Mouse (Mus musculus): Measurements from ENCODE around the gene Taar8b.
A peak's percentile ranks its signal among the peaks of the same experiment; 100 is the strongest.
"Not testable (repeated sequence)": the region's sequence is repeated elsewhere in the genome, so short reads cannot be mapped to it uniquely, and the experiment has no call there.

Taar8b gene

GRCm38 (mm10) chr10:24108236-24108635 is 16.1 kb upstream of the Taar8b start:
- TF ChIP-seq CTCF (conservative IDR thresholded peaks at IDR 0.05; ENCODE audit: low read length) (no peak), NANOG (IDR thresholded peaks at IDR 0.05; ENCODE audit: borderline replicate concordance, low read length) (no peak)
- Histone ChIP-seq H3K36me3 (ENCODE audit: insufficient read depth, low read length) (no peaks in the 10 kb centered on the region), H3K4me3 (replicated peaks; ENCODE audit: low read length) (no peak overlapping the region), H3K4me1 (replicated peaks; ENCODE audit: low read depth, low read length) (no peaks in the 10 kb centered on the region; the same call in 1 of the 2 replicates), H3K27me3 (ENCODE audit: insufficient read depth, low read length) (no peaks in the 10 kb centered on the region), H3K9me3 (ENCODE audit: low read length) (no peaks in the 10 kb centered on the region)

DNA sequence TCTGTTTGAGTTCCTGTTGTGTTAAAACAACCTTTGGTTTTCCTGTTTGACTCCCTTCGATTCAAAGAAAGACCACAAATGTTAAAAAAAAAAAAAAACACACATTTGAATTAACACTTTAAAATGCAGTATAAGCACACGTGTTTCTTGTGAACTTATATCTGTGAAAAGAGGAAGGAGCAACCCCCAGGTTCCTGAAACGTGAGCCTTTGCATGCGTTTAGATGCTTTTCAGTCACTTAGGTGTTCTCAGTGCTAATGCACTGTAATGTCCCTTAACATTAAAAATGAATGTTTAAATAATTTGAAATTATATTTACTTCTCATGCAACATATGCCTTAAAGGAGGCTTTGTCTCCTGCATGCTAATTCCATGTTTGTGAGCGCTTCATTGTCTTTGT is 15.7 kb upstream of the Taar8b start:
- Histone ChIP-seq H3K9me3 (ENCODE audit: low read length) (no peaks in the 10 kb centered on the region), H3K4me1 (replicated peaks; ENCODE audit: low read depth, low read length) (no peaks in the 10 kb centered on the region; the same call in 1 of the 2 replicates), H3K36me3 (ENCODE audit: insufficient read depth, low read length) (no peaks in the 10 kb centered on the region), H3K27me3 (ENCODE audit: insufficient read depth, low read length) (no peaks in the 10 kb centered on the region), H3K4me3 (replicated peaks; ENCODE audit: low read length) (no peak overlapping the region)
- TF ChIP-seq CTCF (conservative IDR thresholded peaks at IDR 0.05; ENCODE audit: low read length) (no peak), POU5F1 (IDR thresholded peaks at IDR 0.05; ENCODE audit: borderline replicate concordance, low read length) (no peak), NANOG (IDR thresholded peaks at IDR 0.05; ENCODE audit: borderline replicate concordance, low read length) (no peak)

DNA sequence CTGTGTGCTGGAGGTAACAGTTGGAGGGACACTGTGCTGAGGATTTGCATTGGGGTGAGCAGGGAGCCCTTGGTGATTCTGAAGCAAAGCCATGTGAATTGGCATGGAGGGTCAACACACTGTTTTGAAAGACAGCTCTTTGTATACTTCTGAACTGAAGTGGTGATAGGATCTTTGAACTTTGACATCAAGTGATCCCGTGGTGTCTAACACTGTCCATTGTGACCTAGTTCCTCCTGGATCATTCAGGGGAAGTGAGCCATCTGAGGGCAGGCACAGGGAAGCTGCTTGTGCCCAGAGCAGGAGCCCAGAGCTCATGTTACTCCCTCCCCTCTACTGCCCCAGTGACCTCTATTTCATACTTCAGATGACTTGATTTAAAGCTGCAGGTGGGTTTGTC is 11.2 kb upstream of the Taar8b start:
- H3K27me3 ChIP-seq (ENCODE audit: insufficient read depth, low read length): not testable (repeated sequence)

DNA sequence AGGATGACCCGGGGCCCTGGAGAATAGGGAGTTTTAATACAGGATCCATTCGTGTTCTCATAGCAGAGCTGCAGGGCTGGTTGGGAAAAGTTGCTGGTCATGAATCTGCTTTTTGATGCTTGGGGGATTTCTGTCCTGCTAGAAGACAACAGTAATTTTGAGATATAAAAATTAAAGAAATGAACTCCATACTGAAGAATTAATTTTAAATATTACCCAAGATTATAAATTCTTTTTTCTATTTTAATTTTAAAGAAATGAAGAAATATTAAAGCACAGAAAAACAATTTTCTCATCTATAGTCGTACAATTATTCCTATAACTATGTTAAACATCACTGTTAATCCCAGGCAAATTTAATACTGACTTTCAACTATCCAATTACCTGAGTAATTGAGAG is 9.7 kb upstream of the Taar8b start, which contains the start of gene Taar8c:
Gene Taar8c (minus strand): TSS at position 101 of the 400 bp plus-strand sequence.
- not testable (repeated sequence) for H3K4me1 ChIP-seq (replicated peaks; ENCODE audit: low read depth, low read length); H3K36me3 ChIP-seq (ENCODE audit: insufficient read depth, low read length); H3K4me3 ChIP-seq (replicated peaks; ENCODE audit: low read length); H3K27me3 ChIP-seq (ENCODE audit: insufficient read depth, low read length); H3K9me3 ChIP-seq (ENCODE audit: low read length)

More for the DNA sequence above, 11.2 kb upstream of the Taar8b start:
- not testable (repeated sequence) for H3K36me3 ChIP-seq (ENCODE audit: insufficient read depth, low read length); H3K9me3 ChIP-seq (ENCODE audit: low read length); H3K4me1 ChIP-seq (replicated peaks; ENCODE audit: low read depth, low read length); H3K4me3 ChIP-seq (replicated peaks; ENCODE audit: low read length)

DNA sequence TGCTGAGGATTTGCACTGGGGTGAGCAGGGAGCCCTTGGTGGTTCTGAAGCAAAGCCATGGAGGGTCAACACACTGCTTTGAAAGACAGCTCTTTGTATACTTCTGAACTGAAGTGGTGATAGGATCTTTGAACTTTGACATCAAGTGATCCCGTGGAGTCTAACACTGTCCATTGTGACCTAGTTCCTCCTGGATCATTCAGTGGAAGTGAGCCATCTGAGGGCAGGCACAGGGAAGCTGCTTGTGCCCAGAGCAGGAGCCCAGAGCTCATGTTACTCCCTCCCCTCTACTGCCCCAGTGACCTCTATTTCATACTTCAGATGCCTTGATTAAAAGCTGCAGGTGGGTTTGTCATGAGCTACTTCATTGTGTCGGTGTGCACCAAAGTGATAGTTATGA is 4.9 kb upstream of the Taar8b start:
- H3K4me1 ChIP-seq (replicated peaks; ENCODE audit: low read depth, low read length); H3K36me3 ChIP-seq (ENCODE audit: insufficient read depth, low read length); H3K9me3 ChIP-seq (ENCODE audit: low read length); H3K4me3 ChIP-seq (replicated peaks; ENCODE audit: low read length); H3K27me3 ChIP-seq (ENCODE audit: insufficient read depth, low read length): not testable (repeated sequence)

- Histone ChIP-seq H3K9me3 (ENCODE audit: low read length) (no peaks in the 10 kb centered on the region), H3K4me1 (replicated peaks; ENCODE audit: low read depth, low read length) (peaks cover 7% of the 10 kb centered on the region), H3K36me3 (ENCODE audit: insufficient read depth, low read length) (no peaks in the 10 kb centered on the region), H3K27me3 (ENCODE audit: insufficient read depth, low read length) (no peaks in the 10 kb centered on the region), H3K4me3 (replicated peaks; ENCODE audit: low read length) (no peak overlapping the region)
- TF ChIP-seq NANOG (IDR thresholded peaks at IDR 0.05; ENCODE audit: borderline replicate concordance, low read length): no peak
- TF ChIP-seq POU5F1 (IDR thresholded peaks at IDR 0.05; ENCODE audit: borderline replicate concordance, low read length): no peak
- TF ChIP-seq CTCF (conservative IDR thresholded peaks at IDR 0.05; ENCODE audit: low read length): no peak
Observed at GRCm38 (mm10) chr10:24087168-24087567, 4.9 kb downstream of the Taar8b start.

- Histone ChIP-seq H3K27me3 (ENCODE audit: insufficient read depth, low read length) (no peaks in the 10 kb centered on the region), H3K9me3 (ENCODE audit: low read length) (no peaks in the 10 kb centered on the region), H3K4me3 (replicated peaks; ENCODE audit: low read length) (no peak overlapping the region), H3K36me3 (ENCODE audit: insufficient read depth, low read length) (no peaks in the 10 kb centered on the region), H3K4me1 (replicated peaks; ENCODE audit: low read depth, low read length) (peaks cover 7% of the 10 kb centered on the region)
- no peak for TF ChIP-seq POU5F1 (IDR thresholded peaks at IDR 0.05; ENCODE audit: borderline replicate concordance, low read length)
- no peak for TF ChIP-seq NANOG (IDR thresholded peaks at IDR 0.05; ENCODE audit: borderline replicate concordance, low read length)
- TF ChIP-seq CTCF (conservative IDR thresholded peaks at IDR 0.05; ENCODE audit: low read length): no peak
Observed at GRCm38 (mm10) chr10:24086555-24086954, 5.5 kb downstream of the Taar8b start.

GRCm38 (mm10) chr10:24085936-24086335 is 6.2 kb downstream of the Taar8b start:
- H3K27me3 ChIP-seq (ENCODE audit: insufficient read depth, low read length): no peaks in the 10 kb centered on the region
- TF ChIP-seq CTCF (conservative IDR thresholded peaks at IDR 0.05; ENCODE audit: low read length) (no peak), NANOG (IDR thresholded peaks at IDR 0.05; ENCODE audit: borderline replicate concordance, low read length) (peak; percentile 70)
- no peaks in the 10 kb centered on the region for H3K9me3 ChIP-seq (ENCODE audit: low read length)
- H3K36me3 ChIP-seq (ENCODE audit: insufficient read depth, low read length): no peaks in the 10 kb centered on the region
- H3K4me3 ChIP-seq (replicated peaks; ENCODE audit: low read length): no peak overlapping the region
- H3K4me1 ChIP-seq (replicated peaks; ENCODE audit: low read depth, low read length): peaks cover 7% of the 10 kb centered on the region

DNA sequence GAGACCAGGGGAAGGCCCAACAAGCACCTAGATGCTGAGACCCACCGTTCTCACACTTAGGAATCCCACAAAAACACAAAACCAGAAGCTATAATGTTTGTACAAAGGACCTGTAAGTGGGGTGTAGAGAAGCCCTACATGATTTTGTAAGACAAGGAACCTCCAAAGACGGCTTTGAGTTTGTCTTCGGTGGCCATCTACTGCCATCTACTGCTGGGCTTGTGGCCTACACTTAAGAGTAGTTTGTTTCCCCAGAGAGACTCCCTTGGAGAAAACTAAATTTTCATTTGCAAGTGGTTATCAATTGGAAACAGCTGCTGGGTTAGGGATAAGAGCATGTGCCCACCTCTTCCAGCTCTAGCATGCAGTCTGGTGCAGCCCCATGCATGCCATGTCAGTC is 11.9 kb downstream of the Taar8b start:
- Histone ChIP-seq H3K4me3 (replicated peaks; ENCODE audit: low read length) (no peak overlapping the region), H3K4me1 (replicated peaks; ENCODE audit: low read depth, low read length) (no peaks in the 10 kb centered on the region), H3K36me3 (ENCODE audit: insufficient read depth, low read length) (no peaks in the 10 kb centered on the region), H3K9me3 (ENCODE audit: low read length) (no peaks in the 10 kb centered on the region), H3K27me3 (ENCODE audit: insufficient read depth, low read length) (no peaks in the 10 kb centered on the region)
- TF ChIP-seq CTCF (conservative IDR thresholded peaks at IDR 0.05; ENCODE audit: low read length) (peak; percentile 16; the same call in 1 of the 2 replicates), NANOG (IDR thresholded peaks at IDR 0.05; ENCODE audit: borderline replicate concordance, low read length) (no peak)

- not testable (repeated sequence) for H3K27me3 ChIP-seq (ENCODE audit: insufficient read depth, low read length); H3K4me3 ChIP-seq (replicated peaks; ENCODE audit: low read length); H3K9me3 ChIP-seq (ENCODE audit: low read length); H3K4me1 ChIP-seq (replicated peaks; ENCODE audit: low read depth, low read length); H3K36me3 ChIP-seq (ENCODE audit: insufficient read depth, low read length)
Observed at GRCm38 (mm10) chr10:24076200-24076599, 15.9 kb downstream of the Taar8b start, which contains the start of gene Taar8a. Gene Taar8a (plus strand): TSS chr10:24076500.

DNA sequence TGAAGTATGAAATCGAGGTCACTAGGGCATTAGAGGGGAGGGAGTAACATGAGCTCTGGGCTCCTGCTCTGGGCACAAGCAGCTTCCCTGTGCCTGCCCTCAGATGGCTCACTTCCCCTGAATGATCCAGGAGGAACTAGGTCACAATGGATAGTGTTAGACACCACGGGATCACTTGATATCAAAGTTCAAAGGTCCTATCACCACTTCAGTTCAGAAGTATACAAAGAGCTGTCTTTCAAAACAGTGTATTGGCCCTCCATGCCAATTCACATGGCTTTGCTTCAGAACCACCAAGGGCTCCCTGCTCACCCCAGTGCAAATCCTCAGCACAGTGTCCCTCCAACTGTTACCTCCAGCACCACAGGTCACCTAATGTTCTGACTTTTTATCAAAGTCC is 17.3 kb downstream of the Taar8b start:
- not testable (repeated sequence) for H3K4me1 ChIP-seq (replicated peaks; ENCODE audit: low read depth, low read length); H3K27me3 ChIP-seq (ENCODE audit: insufficient read depth, low read length); H3K4me3 ChIP-seq (replicated peaks; ENCODE audit: low read length); H3K36me3 ChIP-seq (ENCODE audit: insufficient read depth, low read length); H3K9me3 ChIP-seq (ENCODE audit: low read length)
